Mouse (Mus musculus) inflammation-experienced regulatory T-cells, adult 16 weeks (primary cell): Measurements from ENCODE around the gene Abcb6. TPM values are rescaled to one million over a fixed set of nuclear protein-coding genes. Genes with fewer than 3 reads are reported as not detected.

Experiments used
- polyA plus RNA-seq: library from polyadenylated mRNA; unstranded; fragments of 100-300 nt; shearing (Covaris generic); gene quantifications from one replicate; pipeline ENCODE4 v1.2.1, GENCODE M21; 2017

Abcb6 gene
- polyA plus RNA-seq = 7.7 TPM

DNA sequence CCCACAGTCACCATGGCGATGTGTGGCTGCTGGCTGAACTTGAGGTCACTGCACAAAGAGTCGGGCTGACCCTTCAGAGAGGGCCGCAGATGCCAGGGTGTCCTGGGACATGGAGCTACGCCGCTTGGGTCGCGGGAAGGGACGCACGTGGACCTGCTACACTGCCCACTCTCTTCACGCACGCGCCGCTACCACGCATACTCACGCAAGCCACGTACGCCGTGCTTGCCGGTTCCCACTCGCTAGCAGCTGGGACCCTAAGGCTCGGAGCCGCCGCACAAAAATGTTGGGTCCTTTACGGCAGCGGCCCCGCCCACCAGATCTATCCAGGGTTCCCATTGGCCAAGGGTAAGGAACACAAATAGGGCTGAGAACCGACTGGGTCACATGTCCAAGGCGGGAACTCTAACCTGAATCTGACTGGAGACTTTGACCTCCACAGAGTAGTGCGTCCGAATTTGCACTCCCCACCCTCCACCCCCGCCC, at the start of gene Abcb6:
TSS of gene Abcb6 (minus strand) at position 288 of the 486 bp plus-strand sequence.

DNA sequence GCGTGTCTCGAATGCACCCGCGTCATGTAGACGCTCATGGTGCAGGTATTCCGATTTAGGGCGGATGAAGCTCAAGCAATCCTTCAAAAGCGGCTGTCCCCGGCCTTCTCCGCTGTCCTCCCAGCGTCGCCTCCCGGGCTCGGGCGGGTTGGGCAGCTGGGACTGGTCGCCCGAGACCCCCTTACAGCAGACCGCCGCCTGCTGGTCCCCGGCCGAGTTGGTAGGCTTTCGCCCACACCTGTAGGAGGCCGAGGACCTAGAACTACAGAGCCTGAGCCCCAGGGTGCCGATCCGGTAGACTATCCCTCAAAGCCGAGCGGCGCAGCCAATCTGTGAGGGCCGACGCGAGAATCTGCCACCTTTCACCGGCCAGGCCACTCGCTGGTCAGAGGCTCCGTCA, 39.3 kb upstream of the Abcb6 start, which contains the start of gene Tuba4a:
TSS of gene Tuba4a (minus strand) at position 335 of the 400 bp plus-strand sequence.

DNA sequence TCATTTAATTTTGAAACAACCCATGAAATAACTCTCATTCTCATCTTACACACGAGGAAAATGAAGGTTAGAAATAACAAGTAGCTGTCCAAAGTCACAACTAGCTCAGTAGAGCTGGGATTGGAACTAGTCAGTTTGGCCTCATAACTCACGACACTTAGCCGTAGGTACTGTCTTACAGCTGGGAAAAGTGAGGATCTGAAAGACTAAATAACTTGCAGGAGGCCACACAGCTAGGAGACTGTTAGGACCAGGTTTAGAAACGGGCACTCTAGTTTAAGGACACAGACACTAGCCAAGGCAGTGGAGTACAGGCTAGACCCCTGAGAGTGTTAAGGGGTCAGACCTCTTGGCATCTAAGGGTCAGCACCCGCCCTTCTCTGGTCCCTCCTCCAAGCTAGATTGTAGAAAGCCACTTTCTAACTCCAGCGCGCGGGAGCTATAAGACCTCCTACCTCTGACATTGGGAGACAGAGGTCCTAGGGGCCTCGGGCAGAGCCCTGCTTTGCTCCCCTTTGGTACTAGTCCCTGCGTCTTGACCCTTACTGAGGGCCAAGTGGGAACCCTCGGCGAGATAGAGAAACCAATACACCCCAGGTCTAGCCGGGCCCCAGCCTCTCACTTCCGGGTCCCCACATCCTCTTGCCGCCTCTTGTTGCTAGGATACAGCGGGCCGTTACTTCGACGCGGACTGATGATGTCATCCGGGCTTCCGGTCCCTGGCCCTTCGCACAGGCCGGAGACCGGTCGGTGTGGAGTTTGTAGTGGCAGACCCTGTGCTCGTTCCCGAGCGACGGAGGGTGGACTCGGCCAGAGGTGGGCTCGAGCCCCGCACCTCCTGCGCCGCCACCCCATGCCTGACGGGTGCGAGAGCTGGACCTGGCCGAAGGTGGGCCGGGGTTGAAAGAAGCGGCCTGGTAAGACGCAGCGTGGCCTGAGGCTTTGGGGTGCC, 30.2 kb upstream of the Abcb6 start, which contains the start of the genes Glb1l and Stk16:
TSS of gene Glb1l (minus strand) at position 678 of the 952 bp plus-strand sequence.
TSS of gene Stk16 (plus strand) at position 703 of the 952 bp plus-strand sequence.

GRCm38 (mm10) chr1:75191622-75192402, 11.6 kb upstream of the Abcb6 start, which contains the start of the genes Ankzf1 and Atg9a:
Ankzf1 (plus strand) TSS chr1:75192151.
Atg9a (minus strand) TSS chr1:75192196.

GRCm38 (mm10) chr1:75168472-75169464, 11.4 kb downstream of the Abcb6 start, which contains the start of gene Zfand2b:
Zfand2b (plus strand) TSS chr1:75168646.

GRCm38 (mm10) chr1:75142301-75143261, 37.6 kb downstream of the Abcb6 start, which contains the start of the genes Cnppd1 and Retreg2:
Cnppd1 (minus strand) TSS chr1:75142711.
Retreg2 (plus strand) TSS chr1:75142778.

DNA sequence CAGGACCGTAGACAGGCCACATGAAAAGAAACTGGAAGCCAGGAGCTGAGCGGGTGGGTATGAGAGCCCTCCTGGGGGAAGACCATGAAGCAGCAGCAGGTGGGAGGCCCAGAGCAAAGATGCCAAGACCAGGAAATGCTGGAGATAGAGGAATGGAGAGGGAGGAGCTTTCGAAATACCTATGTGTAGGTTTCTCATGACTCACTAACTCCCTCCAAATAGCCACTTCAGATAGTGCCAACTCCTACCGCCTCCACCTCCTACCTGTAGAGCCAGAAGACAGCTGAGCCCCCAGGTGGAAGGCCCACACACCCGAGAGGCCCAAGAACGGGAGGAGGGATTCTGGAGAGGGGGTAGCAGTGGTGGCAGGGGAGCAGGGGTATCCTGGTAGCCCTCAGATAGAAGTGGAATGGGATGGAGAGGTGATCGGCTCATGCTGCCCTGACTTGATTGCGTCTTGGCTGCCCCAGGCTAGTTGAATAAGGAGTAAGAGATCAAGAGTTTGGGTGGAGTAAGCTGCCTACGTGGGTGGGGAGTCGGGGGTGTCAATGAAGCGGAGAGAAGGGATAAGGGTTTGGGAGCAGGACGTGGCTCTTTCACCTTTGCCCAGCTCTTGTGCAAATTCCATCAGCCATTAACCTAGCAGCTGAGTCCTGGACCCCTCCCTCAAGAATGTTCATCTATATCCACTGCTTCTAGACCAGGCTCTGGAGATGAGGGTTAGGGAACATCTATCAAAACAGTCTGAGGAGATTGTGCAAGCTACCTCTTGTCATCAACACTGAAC, 46.6 kb downstream of the Abcb6 start, which contains the start of gene Slc23a3:
TSS of gene Slc23a3 (minus strand) at position 470 of the 787 bp plus-strand sequence.

GRCm38 (mm10) chr1:75124346-75125321, 55.6 kb downstream of the Abcb6 start, which contains the start of gene Nhej1:
Nhej1 (minus strand) TSS chr1:75125200.

Other genes with a start within 250 kb of the Abcb6 start
- not detected for gene Cfap65, start 244.8 kb downstream of the Abcb6 start, polyA plus RNA-seq
- gene Ihh, start 228.7 kb downstream of the Abcb6 start, polyA plus RNA-seq = 0.20 TPM
- 9.7 TPM for gene Nhej1, start 55.2 kb downstream of the Abcb6 start, polyA plus RNA-seq
- gene Slc23a3, start 46.5 kb downstream of the Abcb6 start, polyA plus RNA-seq = 0.23 TPM
- gene Cnppd1, start 37.7 kb downstream of the Abcb6 start, polyA plus RNA-seq = 192 TPM
- gene Retreg2, start 37.6 kb downstream of the Abcb6 start, polyA plus RNA-seq = 22.9 TPM
- 77.4 TPM for gene Zfand2b, start 11.7 kb downstream of the Abcb6 start, polyA plus RNA-seq
- 55.8 TPM for gene Ankzf1, start 11.8 kb upstream of the Abcb6 start, polyA plus RNA-seq
- 27.1 TPM for gene Atg9a, start 11.8 kb upstream of the Abcb6 start, polyA plus RNA-seq
- 18.8 TPM for gene Glb1l, start 30.4 kb upstream of the Abcb6 start, polyA plus RNA-seq
- 104 TPM for gene Stk16, start 30.4 kb upstream of the Abcb6 start, polyA plus RNA-seq
- 331 TPM for gene Tuba4a, start 39.5 kb upstream of the Abcb6 start, polyA plus RNA-seq
- not detected for gene A630095N17Rik, start 51.7 kb upstream of the Abcb6 start, polyA plus RNA-seq
- gene Dnajb2, start 56.0 kb upstream of the Abcb6 start, polyA plus RNA-seq = 39.6 TPM
- not detected for gene Ptprn, start 84.1 kb upstream of the Abcb6 start, polyA plus RNA-seq
- not detected for gene Resp18, start 98.0 kb upstream of the Abcb6 start, polyA plus RNA-seq
- gene Dnpep, start 137.6 kb upstream of the Abcb6 start, polyA plus RNA-seq = 90.7 TPM
- gene Des, start 179.9 kb upstream of the Abcb6 start, polyA plus RNA-seq = 0.22 TPM
- gene Speg, start 194.9 kb upstream of the Abcb6 start, polyA plus RNA-seq = 0.93 TPM